Mouse (Mus musculus) ES-Bruce4 (cell line): ENCODE results near the gene Morn2. TPM values are rescaled to one million over a fixed set of nuclear protein-coding genes. Genes with fewer than 3 reads are reported as not detected.
"Not testable (repeated sequence)": the region's sequence is repeated elsewhere in the genome, so short reads cannot be mapped to it uniquely, and the experiment has no call there.

Experiments
- H3K27ac ChIP-seq: 2 replicates; pipeline ENCODE4 v1.5.1; 2012; ENCODE audit warnings: low read length, inconsistent platforms; ENCODE audit not compliant: insufficient read depth
- H3K27me3 ChIP-seq: 2 replicates; pipeline ENCODE4 v1.6.1; 2012; ENCODE audit warnings: mild to moderate bottlenecking, low read length, inconsistent platforms; ENCODE audit not compliant: control insufficient read depth, poor library complexity, insufficient read depth, severe bottlenecking
- H3K36me3 ChIP-seq: 2 replicates; pipeline ENCODE4 v1.6.1; 2012; ENCODE audit warnings: inconsistent platforms, mild to moderate bottlenecking, low read length, moderate library complexity; ENCODE audit not compliant: control insufficient read depth, poor library complexity, insufficient read depth, severe bottlenecking
- H3K4me1 ChIP-seq: one replicate; pipeline ENCODE4 v1.8.1; 2011; ENCODE audit warnings: low read length; ENCODE audit not compliant: control insufficient read depth, insufficient read depth
- H3K4me3 ChIP-seq: 2 replicates; pipeline ENCODE4 v1.5.1; 2011; ENCODE audit warnings: low read depth, mild to moderate bottlenecking, low read length
- H3K9ac ChIP-seq: 2 replicates; pipeline ENCODE4 v1.6.1; 2012; ENCODE audit warnings: low read depth, mild to moderate bottlenecking, inconsistent platforms; ENCODE audit not compliant: poor library complexity, severe bottlenecking
- H3K9me3 ChIP-seq: replicated peaks from 2 replicates; pipeline ENCODE4 v1.6.1; 2012; ENCODE audit warnings: mild to moderate bottlenecking, low read length, inconsistent platforms; ENCODE audit not compliant: control insufficient read depth, poor library complexity, insufficient read depth, severe bottlenecking
- CTCF ChIP-seq: IDR thresholded peaks from one replicate; pipeline ENCODE4 v1.8.1; 2011; ENCODE audit warnings: low read depth, low read length
- EP300 ChIP-seq: IDR thresholded peaks from 2 replicates; pipeline ENCODE4 v1.6.1; 2011; ENCODE audit warnings: low read depth, low read length; ENCODE audit not compliant: insufficient read depth
- POLR2A ChIP-seq: IDR thresholded peaks from one replicate; pipeline ENCODE4 v1.8.1; 2011; ENCODE audit warnings: low read length; ENCODE audit not compliant: insufficient read depth
- polyA plus RNA-seq: library from polyadenylated mRNA; stranded (reverse); fragments of >200 nt; gene quantifications from 2 replicates; pipeline ENCODE4 v1.2.4, GENCODE M21; 2011; ENCODE audit warnings: low read depth; ENCODE audit not compliant: missing spikeins, insufficient read depth, insufficient read length

The Morn2 gene
- polyA plus RNA-seq, 1 experiment, result 7.5 TPM

DNA sequence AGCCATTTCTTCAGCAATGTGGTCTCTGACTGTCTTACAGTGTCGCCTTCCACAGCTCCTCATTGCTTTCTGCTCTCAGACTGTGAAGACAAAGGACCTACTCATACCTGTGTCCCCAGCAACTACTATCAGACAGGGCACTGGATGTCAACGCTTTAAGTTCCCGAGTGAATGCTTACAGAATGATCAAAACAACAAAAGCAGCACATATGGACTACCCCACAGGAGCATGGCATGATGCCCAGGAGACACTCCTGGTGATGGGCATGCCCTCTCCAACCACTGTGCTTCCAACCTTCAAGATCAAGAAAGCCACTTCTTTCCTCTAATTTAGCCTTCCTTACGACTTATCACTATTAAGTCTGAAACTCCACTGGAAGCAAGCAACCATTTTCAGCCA lies 22.9 kb upstream of the Morn2 start:
- Histone ChIP-seq H3K4me1 (no peaks in the 10 kb centered on the region), H3K9me3 (no peaks in the 10 kb centered on the region; the same call in 1 of the 2 replicates), H3K4me3 (no peak overlapping the region), H3K9ac (no peak overlapping the region), H3K27ac (no peak overlapping the region), H3K36me3 (peaks cover 28% of the 10 kb centered on the region), H3K27me3 (no peaks in the 10 kb centered on the region)
- no peak for TF ChIP-seq POLR2A
- no peak for TF ChIP-seq CTCF
- no peak for TF ChIP-seq EP300

DNA sequence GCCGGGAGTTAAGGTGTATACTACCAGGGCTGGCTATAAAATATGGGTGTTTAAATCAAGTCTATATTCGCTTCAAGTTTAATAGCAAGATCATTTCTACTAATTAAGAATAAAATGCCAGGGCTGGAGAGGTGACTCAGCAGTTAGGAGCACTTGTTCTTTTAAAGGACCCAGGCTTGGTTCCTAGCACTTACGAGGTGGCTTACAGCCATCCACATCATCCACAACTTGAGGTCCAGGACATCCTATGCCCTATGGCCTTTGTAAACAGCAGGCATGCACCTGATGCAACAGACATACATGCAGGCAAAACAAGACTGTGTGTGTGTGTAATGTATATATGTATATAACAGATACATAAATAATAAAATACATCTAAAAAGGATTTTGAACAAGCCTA lies 21.9 kb upstream of the Morn2 start:
- TF ChIP-seq EP300 (no peak), POLR2A (no peak), CTCF (no peak)

DNA sequence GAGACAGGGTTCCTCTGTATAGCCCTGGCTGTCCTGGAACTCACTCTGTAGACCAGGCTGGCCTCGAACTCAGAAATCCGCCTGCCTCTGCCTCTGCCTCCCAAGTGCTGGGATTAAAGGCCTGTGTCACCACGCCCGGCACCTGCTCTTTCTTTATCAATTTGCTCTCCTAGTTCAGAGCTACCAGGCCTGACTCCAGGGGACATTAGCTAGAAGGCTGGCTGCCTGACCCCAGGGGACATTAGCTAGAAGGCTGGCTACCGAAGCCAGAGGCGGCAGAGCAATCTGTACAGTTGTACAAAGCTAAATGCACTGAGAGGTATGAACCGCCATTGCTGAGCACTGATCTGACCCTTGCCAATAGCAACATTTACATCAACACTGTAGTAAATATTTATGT lies 19.4 kb upstream of the Morn2 start:
- H3K4me1 ChIP-seq, H3K27ac ChIP-seq, H3K9ac ChIP-seq, H3K27me3 ChIP-seq, H3K9me3 ChIP-seq, H3K4me3 ChIP-seq: not testable (repeated sequence)
- peaks cover 30% of the 10 kb centered on the region for H3K36me3 ChIP-seq

More for the DNA sequence above, 21.9 kb upstream of the Morn2 start:
- no peak overlapping the region for H3K9ac ChIP-seq
- no peaks in the 10 kb centered on the region for H3K4me1 ChIP-seq
- H3K27ac ChIP-seq, result no peak overlapping the region
- no peaks in the 10 kb centered on the region; the same call in 1 of the 2 replicates for H3K9me3 ChIP-seq
- peaks cover 28% of the 10 kb centered on the region for H3K36me3 ChIP-seq
- H3K27me3 ChIP-seq, result no peaks in the 10 kb centered on the region
- H3K4me3 ChIP-seq, result no peak overlapping the region

DNA sequence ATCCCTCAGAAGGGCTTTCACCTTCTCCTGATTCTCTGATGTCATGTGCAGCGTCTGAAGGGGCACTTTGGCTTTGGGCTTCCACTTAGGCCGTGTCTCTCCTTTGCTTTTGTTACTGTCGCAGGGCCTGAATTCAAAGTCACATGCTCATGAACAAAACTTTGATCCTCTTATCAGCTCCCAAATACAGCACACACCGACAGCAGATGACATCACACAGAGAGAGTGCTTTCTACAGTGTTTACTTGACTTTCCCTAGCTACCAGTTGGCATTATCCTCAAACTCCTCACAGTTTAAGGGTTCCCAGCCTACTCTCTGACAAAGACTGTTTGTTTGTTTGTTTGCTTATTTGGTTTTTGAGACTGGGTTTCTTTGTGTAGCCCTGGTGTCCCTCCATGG lies 11.7 kb upstream of the Morn2 start:
- peaks cover 18% of the 10 kb centered on the region for H3K36me3 ChIP-seq
- no peak overlapping the region for H3K4me3 ChIP-seq
- H3K9me3 ChIP-seq, result no peaks in the 10 kb centered on the region
- TF ChIP-seq EP300 (no peak), CTCF (no peak), POLR2A (no peak)
- H3K4me1 ChIP-seq, result no peaks in the 10 kb centered on the region
- H3K9ac ChIP-seq, result no peak overlapping the region
- no peak overlapping the region for H3K27ac ChIP-seq
- H3K27me3 ChIP-seq, result no peaks in the 10 kb centered on the region

- H3K27me3 ChIP-seq, result no peaks in the 10 kb centered on the region
- no peak overlapping the region for H3K4me3 ChIP-seq
- TF ChIP-seq CTCF, result no peak
- no peak for TF ChIP-seq EP300
- no peak for TF ChIP-seq POLR2A
- H3K4me1 ChIP-seq, result no peaks in the 10 kb centered on the region
- no peak overlapping the region for H3K27ac ChIP-seq
- H3K9ac ChIP-seq, result no peak overlapping the region
- H3K36me3 ChIP-seq, result peaks cover 14% of the 10 kb centered on the region
- H3K9me3 ChIP-seq, result no peaks in the 10 kb centered on the region
Measured at GRCm38 (mm10) chr17:80279340-80280070, 10.5 kb upstream of the Morn2 start.

DNA sequence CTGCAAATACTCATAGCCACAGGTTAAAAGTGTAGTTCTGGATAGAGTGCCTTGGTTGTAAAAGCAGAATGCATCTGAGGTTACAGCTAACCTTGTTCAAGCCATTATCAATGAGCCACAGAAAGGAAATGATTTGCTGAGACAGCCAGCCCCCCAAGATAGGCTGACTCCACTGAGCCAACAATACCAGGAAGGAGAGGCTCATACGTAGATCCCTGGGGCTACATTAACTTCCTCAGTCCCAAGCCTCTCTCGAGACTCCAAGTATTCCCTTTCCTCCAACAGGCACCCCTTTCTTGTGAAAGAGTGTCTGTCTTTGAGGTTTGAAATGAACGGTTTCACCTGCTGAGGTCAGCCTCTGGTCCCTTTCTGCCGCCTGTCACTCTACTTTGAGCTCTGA lies 5.6 kb upstream of the Morn2 start:
- Histone ChIP-seq H3K9me3 (no peaks in the 10 kb centered on the region), H3K4me3 (no peak overlapping the region), H3K27ac (no peak overlapping the region), H3K9ac (no peak overlapping the region), H3K36me3 (no peaks in the 10 kb centered on the region), H3K27me3 (no peaks in the 10 kb centered on the region), H3K4me1 (no peaks in the 10 kb centered on the region)
- TF ChIP-seq POLR2A, result no peak
- TF ChIP-seq EP300, result no peak
- TF ChIP-seq CTCF, result no peak

GRCm38 (mm10) chr17:80288012-80288411 lies 2.0 kb upstream of the Morn2 start:
- Histone ChIP-seq H3K27ac (no peak overlapping the region), H3K4me1 (no peaks in the 10 kb centered on the region), H3K9me3 (no peaks in the 10 kb centered on the region), H3K4me3 (no peak overlapping the region), H3K9ac (no peak overlapping the region), H3K27me3 (no peaks in the 10 kb centered on the region), H3K36me3 (no peaks in the 10 kb centered on the region)
- TF ChIP-seq POLR2A, result no peak
- no peak for TF ChIP-seq EP300
- no peak for TF ChIP-seq CTCF
